Mouse (Mus musculus): ENCODE measurements at regions not wholly inside any gene's neighbourhood (a gene's known extent, or its start where the extent isn't known, plus 50 kb on each side); places are given as distances from the start of the nearest gene placed in this dataset.
"Not testable (repeated sequence)": the region's sequence is repeated elsewhere in the genome, so short reads cannot be mapped to it uniquely, and the experiment has no call there.

GRCm38 (mm10) chr10:6488605-6489004, 269.7 kb upstream of the Oprm1 start:
- H3K4me1 ChIP-seq (ENCODE audit: control insufficient read depth in 2 of 2, insufficient read depth in 2 of 2, low read length in 2 of 2) = no peaks in the 10 kb centered on the region
- ATAC-seq (ENCODE audit: insufficient number of reproducible peaks, insufficient read depth, low FRiP score, low read depth) = no peak
- H3K27me3 ChIP-seq (ENCODE audit: control insufficient read depth, insufficient read depth, low read length) = no peaks in the 10 kb centered on the region
- H3K4me2 ChIP-seq (ENCODE audit: low read length) = no peak overlapping the region
- WGBS = 52% methylated on average over 1 of the region's 1 CpGs
- no peak overlapping the region for H3K9ac ChIP-seq (ENCODE audit: low read length)
- no peak overlapping the region for H3K27ac ChIP-seq (replicated peaks in 1 of 2; ENCODE audit: control insufficient read depth in 1 of 2, insufficient read depth in 1 of 2, low read depth in 2 of 2, low read length in 2 of 2)
- H3K36me3 ChIP-seq (ENCODE audit: control insufficient read depth, insufficient read depth, low read length) = no peaks in the 10 kb centered on the region
- H3K9me3 ChIP-seq (ENCODE audit: control insufficient read depth, low read length) = no peaks in the 10 kb centered on the region
- H3K4me3 ChIP-seq (ENCODE audit: control insufficient read depth in 1 of 2, insufficient read depth in 1 of 2, low read depth in 1 of 2, low read length in 2 of 2) = no peak overlapping the region

DNA sequence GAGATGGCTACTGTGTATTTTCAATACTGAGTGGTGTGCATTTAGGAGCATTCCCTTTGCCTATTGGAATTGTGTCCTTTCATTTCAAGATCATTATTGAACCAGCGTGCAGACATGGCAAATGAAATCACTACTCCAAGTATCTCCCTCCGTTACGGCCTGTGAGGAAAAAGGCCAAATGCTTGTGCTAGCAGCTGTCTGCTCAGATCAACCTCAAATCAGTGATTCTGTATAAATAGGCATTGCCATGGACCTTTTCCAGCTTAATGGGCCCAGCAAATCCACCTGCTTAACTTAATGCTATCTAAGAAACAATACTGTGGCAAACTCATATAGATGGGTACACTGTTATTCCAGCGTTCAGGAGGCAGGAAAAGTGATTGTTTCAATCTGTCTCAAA, 265.6 kb upstream of the Oprm1 start:
- 81% methylated on average over 4 of the region's 4 CpGs for WGBS
- Histone ChIP-seq H3K27me3 (ENCODE audit: control insufficient read depth, insufficient read depth, low read length) (no peaks in the 10 kb centered on the region), H3K9me3 (ENCODE audit: control insufficient read depth, low read length) (no peaks in the 10 kb centered on the region), H3K36me3 (ENCODE audit: control insufficient read depth, insufficient read depth, low read length) (no peaks in the 10 kb centered on the region), H3K4me1 (ENCODE audit: control insufficient read depth in 2 of 2, insufficient read depth in 2 of 2, low read length in 2 of 2) (no peaks in the 10 kb centered on the region), H3K4me3 (ENCODE audit: control insufficient read depth in 1 of 2, insufficient read depth in 1 of 2, low read depth in 1 of 2, low read length in 2 of 2) (no peak overlapping the region), H3K4me2 (ENCODE audit: low read length) (no peak overlapping the region), H3K27ac (replicated peaks in 1 of 2; ENCODE audit: control insufficient read depth in 1 of 2, insufficient read depth in 1 of 2, low read depth in 2 of 2, low read length in 2 of 2) (no peak overlapping the region), H3K9ac (ENCODE audit: low read length) (no peak overlapping the region)
- no peak for ATAC-seq (ENCODE audit: insufficient number of reproducible peaks, insufficient read depth, low FRiP score, low read depth)

DNA sequence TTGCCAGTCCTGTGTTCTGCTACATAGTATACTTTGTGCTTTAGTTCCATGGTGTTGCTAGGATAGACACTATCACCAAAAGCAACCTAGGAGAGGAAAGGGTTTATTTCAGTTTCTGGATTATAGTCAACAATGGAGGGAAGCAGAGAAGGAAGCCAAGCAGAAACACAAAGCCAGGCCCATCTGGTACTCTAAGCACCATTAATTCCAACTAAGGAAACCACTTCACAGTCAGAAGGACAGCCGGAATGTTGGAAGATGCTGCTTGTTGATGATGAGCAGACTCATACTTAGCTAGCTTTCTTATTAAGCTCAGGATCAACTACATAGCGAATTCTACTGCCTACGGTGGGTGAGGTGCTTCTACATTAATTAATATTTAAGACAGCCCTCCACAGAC, 263.2 kb upstream of the Oprm1 start:
- no peak overlapping the region for H3K4me2 ChIP-seq (ENCODE audit: low read length)
- ATAC-seq (ENCODE audit: insufficient number of reproducible peaks, insufficient read depth, low FRiP score, low read depth) = no peak
- no peak overlapping the region for H3K4me3 ChIP-seq (ENCODE audit: control insufficient read depth in 1 of 2, insufficient read depth in 1 of 2, low read depth in 1 of 2, low read length in 2 of 2)
- no peaks in the 10 kb centered on the region for H3K36me3 ChIP-seq (ENCODE audit: control insufficient read depth, insufficient read depth, low read length)
- H3K9me3 ChIP-seq (ENCODE audit: control insufficient read depth, low read length) = no peaks in the 10 kb centered on the region
- no peak overlapping the region for H3K27ac ChIP-seq (replicated peaks in 1 of 2; ENCODE audit: control insufficient read depth in 1 of 2, insufficient read depth in 1 of 2, low read depth in 2 of 2, low read length in 2 of 2)
- no peak overlapping the region for H3K9ac ChIP-seq (ENCODE audit: low read length)
- no peaks in the 10 kb centered on the region for H3K27me3 ChIP-seq (ENCODE audit: control insufficient read depth, insufficient read depth, low read length)
- 79% methylated on average over 3 of the region's 3 CpGs for WGBS
- H3K4me1 ChIP-seq (ENCODE audit: control insufficient read depth in 2 of 2, insufficient read depth in 2 of 2, low read length in 2 of 2) = no peaks in the 10 kb centered on the region

DNA sequence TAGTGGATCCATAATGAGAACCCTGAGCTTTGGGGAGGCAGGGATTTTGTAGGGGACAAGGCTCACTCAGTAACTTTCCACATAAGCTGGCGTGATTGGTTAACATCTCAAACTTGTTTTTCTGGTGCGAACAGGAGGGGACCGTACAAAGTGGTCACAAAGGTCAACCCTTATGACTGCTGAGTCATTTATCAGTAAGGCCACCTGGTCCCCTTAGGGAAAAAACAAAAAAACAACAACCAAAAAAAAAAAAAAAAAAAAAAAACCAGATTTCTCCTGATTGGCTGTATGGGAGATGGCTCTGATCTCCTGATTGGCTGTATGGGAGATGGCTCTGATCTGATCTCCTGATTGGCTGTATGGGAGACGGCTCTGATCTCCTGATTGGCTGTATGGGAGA, 244.0 kb upstream of the Oprm1 start:
- Histone ChIP-seq H3K36me3 (ENCODE audit: control insufficient read depth, insufficient read depth, low read length) (no peaks in the 10 kb centered on the region), H3K27ac (replicated peaks in 1 of 2; ENCODE audit: control insufficient read depth in 1 of 2, insufficient read depth in 1 of 2, low read depth in 2 of 2, low read length in 2 of 2) (no peak overlapping the region), H3K4me2 (ENCODE audit: low read length) (no peak overlapping the region), H3K4me3 (ENCODE audit: control insufficient read depth in 1 of 2, insufficient read depth in 1 of 2, low read depth in 1 of 2, low read length in 2 of 2) (no peak overlapping the region), H3K9ac (ENCODE audit: low read length) (no peak overlapping the region), H3K4me1 (ENCODE audit: control insufficient read depth in 2 of 2, insufficient read depth in 2 of 2, low read length in 2 of 2) (no peaks in the 10 kb centered on the region), H3K9me3 (ENCODE audit: control insufficient read depth, low read length) (no peaks in the 10 kb centered on the region), H3K27me3 (ENCODE audit: control insufficient read depth, insufficient read depth, low read length) (no peaks in the 10 kb centered on the region)
- ATAC-seq (ENCODE audit: insufficient number of reproducible peaks, insufficient read depth, low FRiP score, low read depth) = no peak
- WGBS = 85% methylated on average over 4 of the region's 4 CpGs

DNA sequence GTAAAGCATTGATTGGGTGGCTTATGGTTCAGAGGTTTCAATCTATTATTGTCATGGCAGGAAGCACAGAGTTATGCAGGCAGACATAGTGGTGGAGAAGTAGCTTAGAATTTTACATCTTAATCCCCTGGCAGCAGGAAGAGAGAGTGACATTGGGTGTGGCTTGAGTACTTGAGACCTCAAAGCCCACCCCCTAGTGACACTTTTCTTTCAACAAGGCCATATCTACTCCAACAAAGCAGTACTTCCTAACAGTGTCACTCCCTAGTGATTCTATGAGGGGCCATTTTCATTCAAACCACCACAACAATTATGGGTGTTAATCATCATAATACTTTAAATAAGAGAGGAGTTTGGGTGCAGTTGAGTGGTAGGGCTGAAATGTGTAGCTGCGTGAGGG, 195.8 kb upstream of the Oprm1 start:
- Histone ChIP-seq H3K4me3 (ENCODE audit: control insufficient read depth in 1 of 2, insufficient read depth in 1 of 2, low read depth in 1 of 2, low read length in 2 of 2) (no peak overlapping the region), H3K9ac (ENCODE audit: low read length) (no peak overlapping the region), H3K36me3 (ENCODE audit: control insufficient read depth, insufficient read depth, low read length) (no peaks in the 10 kb centered on the region), H3K27ac (replicated peaks in 1 of 2; ENCODE audit: control insufficient read depth in 1 of 2, insufficient read depth in 1 of 2, low read depth in 2 of 2, low read length in 2 of 2) (no peak overlapping the region), H3K9me3 (ENCODE audit: control insufficient read depth, low read length) (no peaks in the 10 kb centered on the region), H3K4me2 (ENCODE audit: low read length) (no peak overlapping the region), H3K27me3 (ENCODE audit: control insufficient read depth, insufficient read depth, low read length) (no peaks in the 10 kb centered on the region), H3K4me1 (ENCODE audit: control insufficient read depth in 2 of 2, insufficient read depth in 2 of 2, low read length in 2 of 2) (no peaks in the 10 kb centered on the region)
- 83% methylated on average over 1 of the region's 1 CpGs for whole genome bisulfite sequencing
- no peak for ATAC-seq (ENCODE audit: insufficient number of reproducible peaks, insufficient read depth, low FRiP score, low read depth)

GRCm38 (mm10) chr10:6578616-6579015, 179.7 kb upstream of the Oprm1 start:
- Histone ChIP-seq H3K9me3 (ENCODE audit: control insufficient read depth, low read length) (no peaks in the 10 kb centered on the region), H3K4me3 (ENCODE audit: control insufficient read depth in 1 of 2, insufficient read depth in 1 of 2, low read depth in 1 of 2, low read length in 2 of 2) (no peak overlapping the region), H3K4me1 (ENCODE audit: control insufficient read depth in 2 of 2, insufficient read depth in 2 of 2, low read length in 2 of 2) (no peaks in the 10 kb centered on the region), H3K27ac (replicated peaks in 1 of 2; ENCODE audit: control insufficient read depth in 1 of 2, insufficient read depth in 1 of 2, low read depth in 2 of 2, low read length in 2 of 2) (no peak overlapping the region), H3K9ac (ENCODE audit: low read length) (no peak overlapping the region), H3K36me3 (ENCODE audit: control insufficient read depth, insufficient read depth, low read length) (no peaks in the 10 kb centered on the region), H3K4me2 (ENCODE audit: low read length) (no peak overlapping the region), H3K27me3 (ENCODE audit: control insufficient read depth, insufficient read depth, low read length) (no peaks in the 10 kb centered on the region)
- ATAC-seq (ENCODE audit: insufficient number of reproducible peaks, insufficient read depth, low FRiP score, low read depth) = no peak

GRCm38 (mm10) chr10:6585821-6586220, 172.5 kb upstream of the Oprm1 start:
- H3K36me3 ChIP-seq (ENCODE audit: control insufficient read depth, insufficient read depth, low read length); ATAC-seq (ENCODE audit: insufficient number of reproducible peaks, insufficient read depth, low FRiP score, low read depth); H3K4me1 ChIP-seq (ENCODE audit: control insufficient read depth in 2 of 2, insufficient read depth in 2 of 2, low read length in 2 of 2); H3K27ac ChIP-seq (replicated peaks in 1 of 2; ENCODE audit: control insufficient read depth in 1 of 2, insufficient read depth in 1 of 2, low read depth in 2 of 2, low read length in 2 of 2); H3K4me2 ChIP-seq (ENCODE audit: low read length); H3K27me3 ChIP-seq (ENCODE audit: control insufficient read depth, insufficient read depth, low read length); H3K9ac ChIP-seq (ENCODE audit: low read length); H3K9me3 ChIP-seq (ENCODE audit: control insufficient read depth, low read length); H3K4me3 ChIP-seq (ENCODE audit: control insufficient read depth in 1 of 2, insufficient read depth in 1 of 2, low read depth in 1 of 2, low read length in 2 of 2): not testable (repeated sequence)

DNA sequence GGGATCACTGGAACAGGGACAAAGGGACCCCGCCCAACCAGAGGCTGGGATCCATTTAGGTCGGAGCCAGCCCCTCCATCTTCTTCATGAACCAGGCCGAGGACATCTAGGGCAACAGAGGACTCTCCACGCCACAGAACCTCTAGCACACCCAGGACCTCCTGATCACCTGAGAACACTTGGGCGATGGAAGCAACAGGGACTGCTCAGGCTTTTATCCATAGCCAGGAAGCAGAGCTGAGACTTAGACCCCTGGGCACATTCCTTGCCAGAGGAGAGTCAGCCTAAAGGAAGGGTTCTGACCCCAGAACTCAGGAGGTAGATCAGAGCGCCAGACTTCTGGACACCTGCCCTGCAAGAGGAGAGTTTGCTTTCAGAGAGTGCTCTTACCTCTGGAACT, 168.1 kb upstream of the Oprm1 start:
- Histone ChIP-seq H3K9ac (ENCODE audit: low read length) (no peak overlapping the region), H3K4me2 (ENCODE audit: low read length) (no peak overlapping the region)

More for the DNA sequence above, 168.1 kb upstream of the Oprm1 start:
- Histone ChIP-seq H3K36me3 (ENCODE audit: control insufficient read depth, insufficient read depth, low read length) (no peaks in the 10 kb centered on the region), H3K4me1 (ENCODE audit: control insufficient read depth in 2 of 2, insufficient read depth in 2 of 2, low read length in 2 of 2) (no peaks in the 10 kb centered on the region), H3K27ac (replicated peaks in 1 of 2; ENCODE audit: control insufficient read depth in 1 of 2, insufficient read depth in 1 of 2, low read depth in 2 of 2, low read length in 2 of 2) (no peak overlapping the region), H3K9me3 (ENCODE audit: control insufficient read depth, low read length) (peaks cover 5% of the 10 kb centered on the region; the same call in 1 of the 2 replicates), H3K27me3 (ENCODE audit: control insufficient read depth, insufficient read depth, low read length) (no peaks in the 10 kb centered on the region), H3K4me3 (ENCODE audit: control insufficient read depth in 1 of 2, insufficient read depth in 1 of 2, low read depth in 1 of 2, low read length in 2 of 2) (no peak overlapping the region)
- 82% methylated on average over 6 of the region's 6 CpGs for WGBS
- no peak for ATAC-seq (ENCODE audit: insufficient number of reproducible peaks, insufficient read depth, low FRiP score, low read depth)

Measured in heart, embryonic 14.5 days (tissue).